Mouse (Mus musculus) adrenal gland, postnatal 36 days (tissue): ENCODE measurements around the gene Whrn. TPM values are rescaled to one million over a fixed set of nuclear protein-coding genes. Genes with fewer than 3 reads are reported as not detected.

Source experiments
- DNase-seq, 2 experiments: peaks; one replicate each; pipeline ENCODE4 v3.0.0; 2021; ENCODE audit warnings: mixed read lengths in 1 of 2
- total RNA-seq, 2 experiments: library from RNA; stranded (reverse); gene quantifications; 2 replicates each; pipeline ENCODE4 v1.2.3; 2021

Whrn gene
- total RNA-seq, 2 experiments from 2014 or later: 33.5 to 59.9 TPM

DNA sequence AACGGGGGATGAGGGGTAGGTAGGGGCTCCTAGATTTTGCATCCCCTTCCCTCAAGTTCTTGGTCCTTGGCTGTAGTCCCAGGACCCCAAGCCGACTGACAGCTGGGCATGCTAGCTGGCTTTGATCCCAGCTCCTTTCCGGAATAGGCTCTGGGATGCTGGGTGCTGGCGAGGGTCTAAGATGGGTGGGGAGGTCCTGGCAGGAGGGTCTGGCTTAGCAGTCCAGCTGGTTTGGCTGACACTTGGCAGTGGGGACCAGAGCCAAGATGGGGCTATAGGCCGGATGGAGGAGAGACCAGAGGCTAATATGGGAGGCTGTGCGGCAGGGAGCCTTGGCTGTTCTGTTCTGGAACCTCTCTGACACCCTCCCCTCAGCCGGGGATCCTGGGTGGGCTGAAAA is 87.5 kb downstream of the Whrn start:
- DNase-seq: no peak

DNA sequence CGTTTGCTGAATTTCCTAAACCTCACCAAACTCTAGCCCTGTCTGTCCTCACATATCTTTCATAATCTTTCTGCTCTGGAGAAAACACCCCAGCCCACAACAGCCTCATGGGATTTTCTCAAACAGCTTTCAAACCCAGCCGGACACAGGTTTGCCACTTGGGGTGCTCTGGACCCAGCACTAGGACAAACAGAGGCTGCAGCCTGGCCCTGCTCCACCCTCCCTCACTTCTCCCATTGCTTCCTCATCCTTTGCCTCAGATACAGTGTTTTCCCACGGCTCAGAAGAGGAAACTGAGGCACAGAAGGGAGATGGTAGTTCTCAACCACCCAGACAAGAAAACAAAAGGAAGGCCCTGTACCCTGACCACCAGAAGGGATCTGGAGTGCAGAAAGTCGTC is 90.1 kb downstream of the Whrn start:
- no peak for DNase-seq

DNA sequence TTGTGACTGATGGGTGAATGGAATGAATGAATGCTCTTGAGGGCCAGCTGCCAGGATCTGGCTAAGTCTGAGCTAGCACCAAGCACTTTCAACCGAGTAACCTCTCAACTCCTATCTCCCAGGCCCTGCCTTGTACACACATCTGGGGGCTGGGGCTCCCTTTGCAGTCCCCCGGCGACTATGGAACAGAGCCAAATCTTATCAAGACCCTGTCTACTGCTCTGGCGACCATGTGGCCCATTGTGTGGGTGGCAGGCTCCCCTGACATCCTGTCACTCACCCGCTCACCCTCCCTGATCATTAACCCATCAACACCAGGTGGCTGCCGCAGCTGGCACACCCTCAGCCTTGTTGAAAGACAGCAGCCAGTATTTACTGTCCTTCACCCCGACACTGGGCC is 90.7 kb downstream of the Whrn start:
- DNase-seq: no peak

DNA sequence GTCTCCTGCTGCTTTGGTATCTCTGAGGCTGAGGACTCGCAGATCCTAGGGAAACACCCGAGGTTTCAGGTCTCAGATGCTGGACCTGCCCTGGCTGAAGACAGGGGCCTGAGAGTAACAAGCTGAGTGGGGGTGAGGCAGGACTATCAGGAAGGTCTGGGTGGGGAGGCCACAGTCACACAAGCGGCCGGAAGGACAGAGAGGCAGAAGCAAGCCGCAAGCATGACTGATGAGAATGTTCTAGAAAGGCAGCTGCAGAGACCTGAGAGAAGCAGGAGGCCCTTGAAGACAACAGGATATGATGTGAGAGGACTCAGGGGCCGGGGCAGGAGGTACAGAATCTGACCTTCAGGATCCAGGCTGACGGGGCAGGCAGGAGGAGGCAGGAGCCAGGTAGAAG is 91.6 kb downstream of the Whrn start:
- DNase-seq: no peak

DNA sequence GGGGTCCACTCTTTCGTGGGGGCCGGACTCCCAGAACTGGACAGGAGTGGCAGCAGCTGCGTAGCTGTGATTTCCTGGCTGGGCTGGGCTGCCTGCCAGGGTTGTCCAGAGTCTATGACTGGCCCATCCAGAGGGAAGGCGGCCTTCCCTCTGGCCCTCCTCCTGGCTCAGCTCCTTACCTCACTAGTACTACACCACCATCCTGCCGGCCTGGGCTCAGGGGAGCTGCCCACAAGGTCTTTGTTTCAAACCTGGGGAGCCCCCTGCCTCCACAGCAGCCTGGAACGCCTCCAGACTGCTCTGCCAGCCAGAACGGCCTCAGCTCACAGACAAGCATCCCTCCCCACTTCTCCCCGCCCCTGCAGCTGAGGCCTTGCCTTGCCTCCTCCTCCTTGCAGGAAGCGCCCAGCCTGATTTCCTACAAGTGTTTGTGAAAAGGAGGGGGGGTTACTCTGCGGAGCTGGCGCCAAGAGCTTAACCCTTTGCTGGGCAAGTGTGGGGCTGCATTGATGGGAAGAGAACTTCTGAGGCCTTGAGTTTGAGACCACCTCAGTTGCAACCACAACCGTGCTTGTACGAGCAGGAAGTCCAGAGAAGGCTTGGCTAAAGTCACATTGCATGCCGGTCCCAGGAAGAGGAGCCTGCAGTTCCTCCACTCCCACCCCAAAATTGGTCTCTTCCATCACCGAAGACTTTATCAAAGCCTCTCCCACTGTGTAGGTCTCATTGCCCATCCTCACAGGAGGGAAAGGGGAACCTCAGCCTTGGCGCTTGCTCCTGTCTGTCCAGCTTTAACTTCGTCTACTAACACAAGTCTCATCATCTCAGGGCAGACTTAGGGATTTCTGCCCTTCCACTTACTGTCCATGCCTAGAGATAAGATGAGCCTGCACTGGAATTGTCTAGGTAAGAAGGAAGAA is 92.5 kb downstream of the Whrn start, which contains the start of gene Akna:
Gene Akna (minus strand): TSS at position 315 of the 920 bp plus-strand sequence.
- peak; percentile 93 to 96 for DNase-seq

DNA sequence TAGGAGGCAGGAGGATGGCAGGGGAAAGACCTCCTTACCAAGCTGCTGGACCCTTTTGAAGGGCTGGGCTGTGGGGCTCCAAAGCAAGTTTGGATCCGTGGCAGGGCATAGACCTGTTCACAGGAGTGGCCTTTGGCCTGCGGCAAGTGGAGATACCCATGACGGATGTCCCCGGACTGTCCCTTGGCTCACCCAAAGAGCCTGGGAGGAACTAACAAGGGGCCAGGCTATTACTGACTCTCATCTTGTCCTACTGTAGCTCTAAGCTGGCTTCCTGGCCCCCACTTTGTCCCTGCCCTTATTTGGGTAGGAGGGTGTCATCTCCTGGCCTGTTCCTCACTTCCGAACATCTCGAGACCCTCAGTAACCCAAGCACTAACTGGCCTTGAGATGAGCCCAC is 93.2 kb downstream of the Whrn start:
- no peak for DNase-seq

DNA sequence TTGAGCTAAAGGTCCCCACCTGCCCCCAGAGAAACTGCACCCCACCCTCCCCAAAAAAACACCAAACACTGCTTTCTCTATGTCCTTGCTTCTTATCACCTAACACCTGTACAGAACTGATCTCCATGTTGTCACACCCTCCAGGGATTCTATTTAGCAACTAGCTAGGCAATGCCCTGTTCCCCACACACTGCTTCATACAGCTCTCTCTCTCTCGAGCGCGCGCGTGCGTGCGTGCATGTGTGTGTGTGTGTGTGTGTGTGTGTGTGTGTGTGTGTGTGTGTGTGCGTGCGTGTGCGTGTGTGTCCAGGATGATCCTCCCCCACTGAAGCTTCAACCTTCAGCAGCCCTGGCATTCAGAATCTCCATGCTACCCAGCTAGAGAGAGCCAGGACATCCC is 93.7 kb downstream of the Whrn start:
- DNase-seq: no peak

DNA sequence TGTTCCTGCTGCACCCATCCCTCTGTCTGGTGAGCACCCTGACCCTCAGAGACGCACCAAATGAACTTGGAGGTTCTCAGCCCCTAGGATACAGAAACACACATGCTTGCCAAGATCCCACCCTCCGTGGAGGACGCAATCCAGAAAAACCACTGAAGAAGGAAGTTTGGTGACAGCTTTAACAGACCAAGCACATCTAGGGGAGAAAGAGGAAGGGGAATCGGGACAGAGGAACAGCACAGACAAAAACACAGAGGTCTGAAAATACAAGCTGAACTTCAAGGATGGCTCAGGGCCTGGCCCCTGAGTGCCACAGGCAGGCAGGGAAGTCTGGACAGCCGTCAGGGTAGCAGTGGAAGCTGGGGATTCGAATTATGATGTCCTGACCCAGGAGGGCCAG is 94.2 kb downstream of the Whrn start:
- DNase-seq: no peak

DNA sequence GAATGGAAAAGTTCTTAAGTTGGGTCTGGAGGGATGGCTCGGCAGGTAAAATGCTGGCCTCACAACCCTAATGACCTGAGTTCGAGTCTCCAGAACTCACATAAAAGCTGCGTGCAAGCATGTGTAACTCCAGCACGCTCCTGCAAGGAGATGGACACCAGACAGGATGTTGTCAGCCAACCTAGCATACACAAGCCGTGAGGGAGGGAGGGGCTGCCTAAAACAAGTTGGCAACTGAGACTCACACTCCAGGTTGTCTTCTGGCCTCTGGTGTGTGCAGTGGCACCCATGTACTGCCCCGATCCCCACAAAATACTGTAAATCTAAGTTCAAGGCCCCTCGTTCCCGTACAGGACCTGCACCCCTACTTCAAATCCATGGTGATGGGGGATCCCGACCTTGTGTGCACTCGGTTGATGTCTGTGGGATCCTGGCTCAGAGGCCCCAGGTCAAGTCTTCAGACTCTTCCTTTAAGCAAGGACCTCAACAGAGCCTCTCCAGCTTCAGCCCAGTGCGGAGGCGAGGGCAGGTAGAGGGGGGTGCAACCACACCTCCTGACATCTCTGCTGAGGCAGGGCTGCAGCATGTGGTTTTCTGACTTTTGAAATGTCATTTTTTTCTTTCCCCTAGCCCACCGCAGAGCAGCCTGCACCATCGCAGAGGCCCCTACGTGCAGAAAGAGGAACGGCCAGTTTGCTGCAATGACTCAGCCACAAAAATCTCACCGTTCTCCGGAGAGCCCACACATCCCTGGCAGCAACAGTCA is 95.1 kb downstream of the Whrn start:
- DNase-seq: no peak

DNA sequence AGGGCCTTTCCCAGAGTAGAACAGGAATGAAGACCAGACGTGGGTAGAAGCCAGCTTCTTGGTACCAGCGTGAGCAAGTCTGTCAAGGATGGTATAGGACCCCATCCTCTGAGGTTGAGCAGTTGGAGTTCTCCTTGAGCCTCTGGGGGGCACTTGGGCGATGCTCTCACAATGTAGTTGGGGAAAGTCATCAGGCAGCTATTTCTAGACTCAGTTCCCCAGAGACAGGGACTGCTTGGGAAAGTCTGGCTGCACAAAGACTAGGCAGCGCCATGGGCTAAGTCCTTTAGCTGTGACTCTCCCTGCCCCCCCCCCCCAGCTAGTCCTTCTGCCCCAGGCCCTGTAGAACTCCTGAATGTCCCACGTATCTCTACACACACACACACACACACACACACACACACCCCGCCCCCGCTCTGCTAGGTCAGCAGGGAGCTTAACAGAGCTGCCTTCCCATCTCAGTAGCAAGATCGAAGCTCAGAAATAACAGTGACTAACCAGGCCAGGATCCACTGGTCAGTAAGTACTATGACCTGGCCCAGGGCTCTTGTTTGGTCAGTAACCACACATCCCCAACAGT is 96.0 kb downstream of the Whrn start:
- DNase-seq: no peak

DNA sequence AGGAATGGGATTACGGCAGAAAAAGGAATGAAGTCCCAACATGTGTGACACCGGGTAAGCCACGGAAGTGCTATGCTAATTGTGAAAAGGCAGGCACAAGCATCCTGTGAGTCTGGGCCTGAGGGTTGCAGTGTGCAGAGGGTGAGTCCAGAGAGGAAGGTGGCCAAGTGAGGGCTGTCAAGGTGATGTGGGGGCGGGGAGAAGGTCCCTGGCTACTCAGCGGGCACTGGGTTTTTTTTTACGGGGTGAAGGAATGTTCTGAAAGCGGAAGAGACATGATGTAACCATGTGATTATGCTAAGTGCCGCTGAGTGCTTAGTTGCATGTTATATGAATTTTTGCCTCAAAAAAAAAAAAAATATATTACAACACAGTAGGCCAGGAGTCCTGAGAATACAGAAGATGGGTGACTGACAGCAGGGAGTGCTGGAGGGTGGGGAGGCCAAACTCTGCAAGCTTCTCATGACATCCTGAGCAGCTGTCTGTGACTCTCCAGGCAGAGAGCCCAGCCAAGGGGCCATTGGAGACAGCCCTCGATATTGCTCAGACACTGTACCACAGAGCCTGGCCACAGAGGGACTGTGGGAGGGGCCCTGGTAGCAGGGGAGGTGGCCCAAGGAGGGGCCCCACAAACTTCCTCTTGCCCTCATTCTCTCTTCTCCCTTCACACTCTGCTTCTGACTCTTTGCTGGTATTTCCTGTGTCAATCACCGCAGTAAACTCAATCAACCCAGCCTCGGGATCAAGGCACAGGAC is 96.8 kb downstream of the Whrn start:
- DNase-seq: no peak

DNA sequence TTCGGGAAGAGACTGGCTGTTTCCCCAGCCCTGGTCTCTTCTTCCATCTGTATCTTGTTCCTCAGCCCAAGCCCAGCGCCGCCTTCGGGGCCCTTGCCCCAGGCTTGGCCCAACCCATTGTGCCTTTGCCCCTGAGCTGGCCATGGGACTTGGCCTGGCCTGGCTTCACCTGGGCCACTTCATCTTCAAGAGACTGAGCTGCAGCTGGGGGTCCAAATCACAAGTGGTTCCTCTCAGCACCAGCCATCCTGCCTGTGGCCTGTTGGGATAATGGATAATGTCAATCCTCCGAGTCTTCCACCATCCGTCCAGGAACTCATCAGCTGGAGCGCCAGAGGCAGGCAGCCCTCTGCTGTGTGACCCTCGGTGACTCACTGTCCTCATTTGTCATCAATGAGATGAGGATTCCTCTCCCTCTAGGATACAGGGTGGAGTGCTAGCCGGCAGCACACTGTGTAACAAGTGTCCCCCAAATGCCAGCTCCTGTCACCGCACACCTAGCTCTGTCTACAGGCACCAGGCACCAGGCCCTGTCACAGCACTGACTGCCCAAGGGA is 97.7 kb downstream of the Whrn start:
- DNase-seq: peak in 1 of 2 experiments; percentile 51

DNA sequence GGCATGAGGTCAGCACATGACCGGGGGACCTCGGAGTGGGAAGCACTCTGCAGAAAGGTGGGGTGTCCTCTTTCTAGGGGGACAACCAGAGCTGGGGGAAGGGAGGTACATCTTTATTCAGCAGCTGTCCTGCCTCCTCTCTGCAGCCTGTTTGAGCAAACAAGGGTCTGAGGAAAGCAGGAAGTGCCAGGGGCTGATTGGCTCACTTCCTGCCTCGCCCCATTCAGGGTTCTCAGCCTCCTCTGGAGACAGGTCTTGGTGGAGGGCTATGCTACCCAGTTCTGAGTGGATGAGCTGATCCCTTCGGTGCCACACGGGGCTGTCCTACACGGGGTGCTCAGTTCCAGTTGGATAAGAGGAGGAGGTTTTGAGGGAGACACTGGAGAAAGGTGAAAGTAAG is 104.5 kb downstream of the Whrn start:
- no peak for DNase-seq

DNA sequence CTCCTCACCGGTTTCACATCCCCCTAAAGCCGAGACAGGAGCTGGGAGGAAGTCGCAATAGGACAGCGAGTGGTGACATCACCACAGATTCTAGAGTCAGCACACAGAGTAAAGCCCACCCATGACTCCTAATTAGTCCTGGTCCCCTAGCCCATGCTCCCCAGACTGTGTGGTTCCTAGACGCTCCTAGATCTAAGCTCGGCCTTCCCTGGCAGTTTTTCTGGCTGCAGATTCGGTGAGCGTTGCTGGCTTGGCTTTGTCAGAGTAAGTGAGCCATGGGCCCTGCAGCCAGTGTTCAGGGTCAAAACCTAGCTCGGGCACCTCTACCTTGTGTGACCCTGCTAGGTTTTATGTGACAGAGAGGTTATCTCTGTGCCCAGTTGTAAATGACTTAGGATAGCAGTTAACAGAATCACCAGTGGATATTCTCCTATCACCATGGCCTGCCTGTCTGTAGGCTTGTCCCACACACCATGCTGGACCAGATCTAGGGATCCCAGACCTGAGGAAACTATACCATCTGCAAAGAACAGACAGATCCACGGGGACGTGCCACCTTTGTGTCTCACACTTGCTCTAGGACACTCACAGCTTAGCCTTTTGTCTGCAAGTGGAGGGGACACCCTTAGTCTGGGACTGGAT is 105.8 kb downstream of the Whrn start:
- DNase-seq: no peak

DNA sequence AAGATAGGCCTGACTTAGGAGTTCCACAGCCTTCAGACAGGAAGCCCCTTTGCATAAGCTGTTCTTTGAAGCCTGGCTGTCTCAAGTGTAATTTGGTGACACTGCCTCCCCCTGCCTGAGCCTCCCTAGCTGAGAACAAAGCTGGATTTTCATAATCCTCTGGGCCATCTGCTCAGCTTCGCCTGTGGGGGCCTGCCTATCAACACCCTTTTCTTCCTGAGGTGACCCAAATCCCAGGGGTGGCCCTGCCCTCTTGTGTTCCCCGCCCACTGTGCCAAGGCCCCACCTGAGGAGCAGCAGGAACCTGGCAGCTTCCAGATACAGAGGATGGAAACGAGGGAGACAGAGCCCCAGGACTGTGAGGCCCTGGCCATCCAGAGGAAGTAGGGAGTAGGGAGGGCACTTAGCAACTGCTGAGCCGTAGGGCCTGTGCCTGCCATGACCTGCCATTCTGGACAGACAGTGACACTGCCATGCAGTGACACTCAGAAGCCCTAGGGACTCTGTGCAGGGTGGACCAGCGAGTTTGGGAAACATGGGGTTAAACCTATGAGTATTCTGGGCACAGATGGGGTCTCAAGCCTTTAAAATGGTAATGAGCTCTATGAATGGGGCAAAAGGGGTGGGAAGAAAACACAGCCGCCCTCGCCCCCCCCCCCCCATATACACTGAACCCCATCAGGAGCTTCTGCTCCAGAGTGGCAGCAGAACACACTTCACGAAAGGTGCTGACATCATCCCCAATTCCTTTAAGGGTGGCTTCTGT is 106.5 kb downstream of the Whrn start:
- no peak for DNase-seq

DNA sequence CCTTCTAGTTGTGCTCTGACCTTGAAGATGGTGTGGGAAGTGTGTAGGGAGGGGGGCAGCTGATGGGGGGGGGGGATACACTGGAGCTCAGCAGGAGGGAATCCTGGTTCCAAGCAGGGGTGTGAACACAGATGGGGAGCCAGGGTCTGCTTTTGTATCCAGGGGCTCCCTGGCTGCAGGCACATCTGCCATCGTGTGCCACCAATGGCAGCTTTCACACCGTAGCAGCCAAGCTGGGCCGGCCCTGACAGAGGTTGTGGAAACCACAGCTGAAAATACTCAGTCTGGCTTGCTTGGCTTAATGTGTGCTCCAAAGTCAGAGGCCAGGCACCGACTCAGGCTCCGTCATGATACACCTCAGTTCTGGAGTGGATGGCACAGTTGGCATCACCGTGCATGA is 107.8 kb downstream of the Whrn start:
- no peak for DNase-seq

DNA sequence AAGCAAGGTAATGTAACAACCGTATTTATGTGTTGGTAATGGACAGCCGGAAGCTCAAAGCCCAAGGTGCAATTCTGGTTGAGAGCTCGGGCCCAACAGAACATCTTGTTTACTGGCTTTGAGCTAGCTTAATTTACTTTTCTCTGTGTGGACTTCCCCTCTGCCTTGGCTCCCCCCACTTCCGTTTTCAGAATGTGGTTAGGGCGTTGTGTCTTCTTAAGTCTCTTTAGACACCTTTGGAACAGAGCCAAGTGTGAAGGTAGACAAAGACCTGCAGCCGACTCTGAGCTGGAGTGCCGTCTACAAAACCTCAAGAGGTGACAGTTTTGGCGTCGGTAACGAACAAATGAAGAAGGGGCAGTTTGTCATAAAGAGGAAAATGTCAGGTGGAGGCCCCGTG is 110.0 kb downstream of the Whrn start:
- DNase-seq: no peak

DNA sequence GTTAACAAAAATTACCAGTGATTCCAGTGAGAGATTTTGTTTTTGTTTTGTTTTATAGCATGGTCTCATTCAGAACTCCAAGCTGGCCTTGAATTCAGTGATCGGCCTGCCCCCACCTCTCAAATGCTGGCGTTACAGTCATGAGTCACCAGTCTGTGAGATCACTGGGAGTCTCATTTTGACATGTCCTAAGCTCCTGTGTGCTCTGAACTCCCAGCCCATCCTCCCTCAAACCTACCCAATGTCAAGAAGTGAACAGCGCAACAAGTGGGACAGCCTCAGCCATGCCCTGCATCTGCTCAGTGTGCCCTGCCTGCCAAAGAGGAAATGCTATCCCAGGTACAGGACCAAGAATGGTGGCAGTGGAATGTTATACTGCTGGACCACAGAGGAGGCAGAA is 110.5 kb downstream of the Whrn start:
- DNase-seq: peak; percentile 57 to 58

DNA sequence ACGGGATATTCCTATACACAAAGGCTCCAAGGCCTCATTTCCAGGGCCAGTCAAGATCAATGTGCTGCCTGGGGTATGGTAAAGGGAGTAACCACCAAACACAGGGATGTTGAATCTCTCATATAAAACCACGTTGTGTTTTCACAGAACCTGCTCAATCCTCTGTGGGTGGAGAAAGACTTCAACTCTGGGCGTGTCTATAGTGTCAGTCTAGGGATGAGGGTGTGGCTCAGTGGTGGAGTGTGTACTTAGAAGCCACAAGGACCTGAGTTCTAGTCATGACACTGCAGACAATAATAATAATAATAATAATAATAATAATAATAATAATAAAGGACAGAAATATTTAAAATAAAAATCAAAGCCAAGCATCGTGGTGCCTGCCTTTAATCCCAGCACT is 111.5 kb downstream of the Whrn start:
- DNase-seq: no peak

DNA sequence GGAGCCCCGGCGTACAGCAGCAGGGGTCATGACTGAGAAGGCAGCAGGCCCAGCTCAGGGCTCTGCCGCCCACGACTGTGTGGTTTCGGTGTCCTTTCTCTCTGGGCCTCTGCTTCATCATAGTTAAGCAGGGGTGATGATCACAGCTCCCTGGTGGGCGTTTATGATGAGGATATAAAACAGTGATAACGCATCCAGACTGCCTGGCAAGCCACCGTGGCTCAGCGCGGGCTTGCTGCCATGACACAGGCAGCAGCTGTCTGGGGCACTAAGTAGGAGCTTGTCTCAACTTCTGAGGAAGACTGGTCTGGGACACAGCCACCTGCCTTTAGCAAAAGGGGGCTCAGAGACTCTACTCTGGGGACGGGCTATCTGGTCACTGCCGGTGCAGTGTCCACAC is 112.3 kb downstream of the Whrn start:
- DNase-seq: no peak
